Mouse (Mus musculus): ENCODE results near the gene Pakap. TPM values are rescaled to one million over a fixed set of nuclear protein-coding genes. Genes with fewer than 3 reads are reported as not detected.
A peak's percentile ranks its signal among the peaks of the same experiment; 100 is the strongest.

Pakap gene
- total RNA-seq, 2 experiments from 2014 or later, result 73.5 to 80.4 TPM

DNA sequence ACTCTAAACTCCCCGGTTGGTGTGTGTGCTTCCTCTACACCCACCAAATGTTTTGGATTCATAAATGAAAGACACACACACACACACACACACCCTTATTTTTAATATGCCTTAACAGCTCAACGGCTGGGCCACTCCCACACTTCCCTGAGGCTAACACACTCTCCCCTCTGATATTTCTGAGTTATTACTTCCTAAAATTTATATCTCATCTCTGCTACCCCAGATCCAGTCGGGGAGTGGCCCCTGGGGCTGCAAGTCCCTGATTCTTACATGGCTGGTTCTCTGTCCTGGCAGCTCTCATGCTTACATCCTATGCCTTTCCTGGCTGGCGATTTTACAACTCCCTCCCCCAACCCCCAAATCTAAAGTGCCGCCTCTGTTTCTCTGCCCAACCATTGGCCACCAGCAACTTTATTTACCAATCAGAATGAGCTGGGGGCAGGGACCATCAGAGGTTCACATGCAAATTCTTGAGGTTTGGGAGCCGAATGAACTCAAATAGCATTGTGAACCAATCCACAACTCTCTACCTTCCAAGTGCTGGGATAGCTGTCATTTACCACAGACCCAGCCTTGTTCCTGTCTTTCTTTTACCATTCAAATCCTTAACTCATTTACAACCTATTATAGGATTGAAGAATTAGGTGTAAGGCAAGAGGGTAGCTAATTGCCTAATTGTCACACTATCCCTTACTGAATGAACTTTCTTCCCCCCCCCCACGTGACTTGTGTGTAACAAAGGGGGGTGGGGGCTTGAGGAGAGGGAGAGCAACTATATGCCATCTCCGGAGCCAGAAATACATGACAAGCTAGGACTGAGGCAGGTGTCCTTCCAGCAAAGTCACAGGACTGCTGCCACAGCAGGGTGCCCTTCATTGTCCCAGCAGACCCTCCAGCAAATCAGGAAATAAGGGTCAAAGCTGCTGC is 351.8 kb downstream of the Pakap start:
- no peak for DNase-seq

DNA sequence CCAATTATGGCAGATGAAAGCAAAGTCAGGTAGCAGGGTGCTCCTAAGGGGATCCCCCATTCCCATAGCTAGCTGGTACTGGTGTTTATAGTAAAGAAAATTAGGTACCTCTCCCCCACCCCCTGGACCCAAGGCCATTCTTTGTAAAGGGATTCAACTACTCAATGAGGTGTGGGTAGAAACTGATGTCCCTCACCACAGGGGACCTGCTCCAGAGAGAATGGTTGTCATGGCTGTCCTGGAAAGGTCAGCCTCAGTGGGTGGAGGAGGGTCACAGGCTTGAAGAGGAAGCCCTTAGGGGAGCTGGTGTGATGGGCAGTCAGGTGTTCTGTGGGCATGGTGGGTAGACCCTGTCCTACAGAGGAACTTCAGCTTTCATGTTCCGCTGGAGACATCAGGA is 352.5 kb downstream of the Pakap start:
- DNase-seq, result no peak

DNA sequence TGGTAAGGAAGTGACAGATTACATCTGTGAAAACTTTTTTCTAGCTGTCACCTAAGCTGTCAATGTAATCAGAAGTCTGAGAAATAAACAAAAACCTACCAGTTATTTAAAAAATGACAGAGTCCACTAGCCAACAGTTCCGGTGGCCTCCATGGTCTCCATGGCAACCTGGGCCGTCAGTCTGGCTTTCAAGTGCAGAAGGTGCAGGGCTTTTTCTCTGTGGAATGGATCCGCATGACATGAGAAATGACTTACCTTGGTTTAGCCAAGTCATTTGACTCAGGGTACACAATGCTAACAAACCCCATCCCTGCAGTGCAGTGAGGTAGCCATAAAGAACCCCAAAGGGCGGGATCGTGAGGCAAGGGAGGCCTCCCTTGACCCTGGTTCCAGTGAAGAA is 354.2 kb downstream of the Pakap start:
- no peak for DNase-seq

DNA sequence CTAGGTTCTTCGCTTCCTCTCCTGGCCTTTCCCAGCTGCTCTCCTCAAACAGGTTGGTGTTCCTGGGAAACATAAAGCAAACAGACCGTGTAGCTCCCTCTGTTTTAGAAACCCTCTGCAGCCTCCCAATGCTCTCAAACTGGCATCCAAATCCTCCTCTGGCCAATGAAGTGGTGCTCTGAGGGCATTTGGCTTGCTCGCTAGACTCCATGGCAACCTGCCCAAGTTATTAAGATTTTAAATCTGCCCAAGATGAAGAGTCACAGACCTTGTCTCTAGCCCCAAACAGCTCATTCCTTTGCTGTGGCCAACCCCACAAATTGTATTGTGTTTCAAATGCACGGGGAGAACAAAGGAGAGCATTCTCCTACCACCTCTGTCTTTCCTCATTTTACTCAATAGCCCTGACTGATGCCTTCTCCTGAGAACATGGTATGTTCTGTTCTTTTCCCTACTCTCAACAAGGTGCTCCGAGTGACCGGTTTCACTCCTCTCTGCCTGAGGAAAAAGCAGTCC is 356.6 kb downstream of the Pakap start:
- DNase-seq, result no peak

DNA sequence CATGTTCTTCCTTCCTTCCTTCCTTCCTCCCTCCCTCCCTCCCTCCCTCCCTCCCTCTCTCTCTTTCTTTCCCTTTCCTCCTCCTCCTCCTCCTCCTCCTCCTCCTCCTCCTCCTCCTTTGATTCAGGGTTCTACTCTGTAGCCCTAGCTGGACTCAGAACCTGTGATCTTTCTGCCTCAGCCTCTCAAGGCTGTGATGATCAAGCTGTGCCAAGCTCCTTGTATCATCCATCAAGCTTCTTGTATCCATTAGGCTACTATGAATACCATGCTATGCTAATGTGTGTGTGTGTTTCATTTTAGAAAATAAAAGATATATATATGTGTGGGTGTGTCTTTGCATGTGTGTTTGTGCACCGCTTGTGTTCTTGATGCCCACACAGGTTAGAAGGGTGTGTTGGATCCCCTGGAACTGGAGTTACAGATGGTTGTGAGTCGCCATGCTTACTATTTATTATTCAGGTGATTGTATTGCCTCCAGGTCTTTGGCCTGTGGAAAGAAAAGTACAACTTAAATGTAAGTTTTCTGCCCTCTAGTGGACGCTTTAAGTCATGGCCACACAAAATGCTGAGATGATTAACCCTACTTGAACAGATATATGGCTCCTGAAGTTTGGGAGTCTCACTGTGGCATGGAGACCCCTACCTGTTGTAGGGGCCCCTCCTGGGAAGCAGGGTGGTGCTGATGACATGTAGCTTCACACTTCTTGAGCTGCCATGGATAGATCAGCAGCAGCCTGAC is 359.7 kb downstream of the Pakap start:
- DNase-seq, result peak; percentile 14

DNA sequence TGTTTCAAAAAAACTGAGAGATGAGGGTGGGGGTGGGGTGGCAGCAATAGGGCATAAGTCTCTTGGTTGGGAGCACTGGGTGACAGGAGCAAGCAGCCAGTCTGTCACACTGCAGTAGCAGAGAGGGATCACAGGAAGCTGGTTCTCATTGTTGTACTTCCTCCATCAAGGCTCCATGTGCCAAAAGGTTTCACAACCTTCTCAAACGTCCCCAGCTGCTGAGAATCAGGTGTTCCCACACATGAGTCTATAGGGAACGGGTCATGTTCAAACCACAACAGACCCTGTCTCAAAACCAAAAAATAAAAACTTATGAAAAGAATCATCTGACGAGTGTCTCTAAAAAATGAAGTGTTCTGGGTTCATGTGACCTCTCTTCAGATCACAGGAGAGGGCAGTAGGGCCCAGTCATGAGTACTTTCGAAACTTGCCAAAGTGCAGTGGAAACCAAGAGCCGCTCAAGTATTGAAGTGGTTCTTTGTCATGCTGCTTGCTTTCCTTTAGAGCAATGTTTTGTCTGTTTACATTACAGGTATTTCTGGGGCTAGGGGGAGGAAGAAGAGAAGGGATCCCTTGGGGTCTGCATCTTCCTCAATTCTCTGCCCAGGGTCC is 362.7 kb downstream of the Pakap start:
- no peak for DNase-seq

DNA sequence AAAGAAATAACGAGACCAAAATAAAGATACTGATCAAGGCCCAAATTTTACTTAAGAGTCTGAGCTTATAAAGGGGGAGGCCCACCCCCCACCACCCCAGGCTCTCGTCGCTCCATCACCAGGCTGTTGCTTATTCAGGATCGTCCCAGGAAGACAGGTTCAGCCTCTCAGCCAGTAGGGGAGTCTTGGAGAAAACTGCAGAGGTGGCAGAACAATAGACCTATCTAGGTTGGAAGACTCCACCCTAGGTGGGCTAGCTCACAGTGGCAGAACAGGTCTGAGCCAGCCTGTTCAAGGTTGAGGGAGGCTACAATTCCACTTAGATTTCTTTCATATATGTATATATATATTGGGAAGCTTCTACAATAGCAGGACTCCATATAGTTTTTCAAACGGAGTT is 366.2 kb downstream of the Pakap start:
- no peak for DNase-seq

DNA sequence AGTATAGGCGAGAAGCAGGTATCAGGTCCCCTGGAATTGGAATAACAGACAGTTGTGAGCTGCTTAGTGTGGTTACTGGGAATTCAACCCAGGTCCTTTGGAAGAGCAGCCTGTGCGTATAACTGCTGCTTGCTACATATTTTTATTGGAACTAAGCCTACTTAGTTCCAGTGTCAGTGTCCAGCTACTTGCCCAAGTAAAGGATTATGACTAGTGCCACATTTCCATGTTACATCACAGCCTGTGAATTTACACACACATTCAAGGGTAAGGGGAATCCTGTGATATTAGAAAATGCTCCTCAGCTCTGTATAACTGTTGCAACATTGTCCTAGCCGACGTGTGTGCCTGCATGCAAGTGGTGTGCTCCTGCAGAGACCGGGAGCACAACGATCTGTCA is 369.3 kb downstream of the Pakap start:
- DNase-seq, result no peak

DNA sequence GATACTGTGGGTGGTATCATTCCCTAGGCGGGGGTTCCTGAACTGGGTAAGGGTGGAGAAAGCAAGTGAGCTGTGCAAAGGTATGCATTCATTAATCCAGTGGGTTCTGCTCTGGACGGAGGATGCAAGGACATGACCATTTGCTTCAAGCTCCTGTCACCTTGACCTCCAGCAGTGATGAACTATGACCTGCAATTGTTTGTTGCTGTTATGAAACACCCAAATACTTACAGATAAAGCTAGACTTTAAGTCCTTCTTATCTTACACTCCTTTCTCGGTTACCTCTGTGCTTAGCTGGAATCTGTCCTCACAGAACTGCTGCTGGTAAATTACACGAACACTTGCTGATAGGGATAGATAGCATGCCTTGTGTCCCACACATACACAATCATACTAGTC is 372.7 kb downstream of the Pakap start:
- no peak for DNase-seq

DNA sequence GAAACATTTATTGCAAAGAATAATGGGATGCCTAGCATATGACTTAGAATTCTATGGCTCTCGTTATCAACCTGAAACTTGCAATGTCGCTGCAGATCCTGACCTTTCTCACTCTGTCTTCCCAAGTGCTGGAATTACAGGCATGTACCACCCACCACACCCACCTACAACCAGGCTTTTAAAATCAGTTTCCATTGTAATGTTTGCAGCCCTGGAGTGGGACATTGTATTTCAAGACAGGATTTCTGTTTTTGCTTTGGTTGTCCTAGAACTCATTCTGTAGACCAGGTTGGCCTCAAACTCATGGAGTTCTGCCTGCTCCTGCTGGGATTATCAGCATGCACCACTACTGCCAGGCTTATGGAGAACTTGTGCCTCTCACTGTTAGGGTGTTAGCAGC is 374.9 kb downstream of the Pakap start:
- no peak for DNase-seq

Other genes with a start within 250 kb of the Pakap start
- gene Palm2, start 133.9 kb upstream of the Pakap start, total RNA-seq (2021), result 10 to 100 TPM; 48.4 to 64.2 TPM
- gene Akap2, start 149.5 kb downstream of the Pakap start, total RNA-seq (2021), result 100 to 1,000 TPM; 160 TPM